Mouse (Mus musculus) lung, adult 2 months (tissue): ENCODE measurements at regions not wholly inside any gene's neighbourhood (a gene's known extent, or its start where the extent isn't known, plus 50 kb on each side); places are given as distances from the start of the nearest gene placed in this dataset.

Experiments used
- DNase-seq: peaks from one replicate; pipeline ENCODE4 v3.0.0; 2022
- H3K4me1 ChIP-seq: fragments of 200-500 bp; 2 replicates; pipeline ENCODE4 v1.6.1; 2011; ENCODE audit warnings: low read length; ENCODE audit not compliant: control insufficient read depth, insufficient read depth
- H3K4me3 ChIP-seq: fragments of 200-500 bp; replicated peaks from 2 replicates; pipeline ENCODE3; 2011; ENCODE audit warnings: low read depth, mild to moderate bottlenecking, control low read depth, low read length; ENCODE audit errors: extremely low read depth
- CTCF ChIP-seq: fragments of 200-500 bp; IDR thresholded peaks from 2 replicates; pipeline ENCODE4 v1.5.1; 2011; ENCODE audit warnings: mild to moderate bottlenecking, low read length, control low read depth; ENCODE audit not compliant: insufficient read depth
- POLR2A ChIP-seq: fragments of 200-500 bp; IDR thresholded peaks from 2 replicates; pipeline ENCODE4 v1.6.1; 2011; ENCODE audit warnings: low read depth, mild to moderate bottlenecking, control low read depth, low read length, borderline replicate concordance; ENCODE audit errors: extremely low read depth
- WGBS: fragments of 180-500 bp; shearing (Covaris S2); methylation state at CpG from one replicate; pipeline ENCODE4 v1.1.7; 2018; 5-methylcytosine and 5-hydroxymethylcytosine counted together

DNA sequence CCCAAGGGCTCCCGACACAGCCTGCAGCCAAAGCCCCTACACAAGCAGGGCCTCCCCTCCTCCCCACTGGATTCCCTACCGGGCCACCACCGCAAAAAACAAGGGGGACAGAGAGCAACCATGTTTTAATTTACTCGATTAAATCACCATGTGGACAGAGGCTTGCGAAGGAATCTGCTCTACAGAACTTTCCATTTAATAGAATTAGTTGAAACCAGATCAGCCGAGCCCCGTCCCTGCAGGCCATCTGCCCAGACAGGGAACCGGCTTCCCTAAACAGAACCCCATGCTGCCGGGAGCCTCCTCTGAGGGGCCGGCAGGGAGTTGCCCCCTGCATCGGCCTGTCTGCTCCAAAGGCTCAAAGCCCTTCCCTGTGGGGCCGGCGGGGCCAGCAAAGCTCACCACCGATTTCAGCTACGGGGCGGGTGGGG, 77.5 kb upstream of the Msx1 start:
- Histone ChIP-seq H3K4me3 (no peak overlapping the region), H3K4me1 (no peaks in the 10 kb centered on the region)
- no peak for DNase-seq
- TF ChIP-seq CTCF (no peak), POLR2A (no peak)
- 1% methylated on average over 16 of the region's 16 CpGs for WGBS

DNA sequence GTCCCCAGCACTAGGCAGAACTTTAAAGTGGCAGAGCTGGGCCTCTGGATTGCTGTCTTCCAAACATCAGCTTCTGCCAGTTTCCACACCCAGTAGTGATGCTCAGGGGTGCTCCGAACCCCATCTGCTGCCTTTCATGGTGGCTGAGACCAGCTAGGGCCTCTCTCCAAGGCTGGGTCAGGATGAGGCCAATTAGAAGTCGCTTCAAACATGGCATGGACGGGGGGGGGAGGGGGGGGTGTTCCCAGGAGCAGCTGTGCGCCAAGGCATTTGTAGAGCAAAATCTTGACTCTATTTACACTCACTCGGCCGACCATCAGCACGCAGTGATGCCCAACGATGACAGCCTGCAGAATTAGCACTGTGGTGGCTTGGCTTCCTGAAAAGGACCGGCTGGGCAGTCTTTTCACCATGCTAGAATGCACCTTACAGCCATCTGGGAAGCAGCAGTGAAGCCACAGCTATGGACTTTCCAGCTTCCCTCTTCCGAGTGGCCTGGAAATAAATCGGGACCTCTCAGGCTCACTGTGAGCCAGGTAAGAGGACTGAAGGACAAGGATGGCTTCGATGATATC, 73.7 kb upstream of the Msx1 start:
- no peak for TF ChIP-seq POLR2A
- TF ChIP-seq CTCF = no peak
- 63% methylated on average over 12 of the region's 12 CpGs for WGBS
- DNase-seq = no peak
- Histone ChIP-seq H3K4me3 (no peak overlapping the region), H3K4me1 (no peaks in the 10 kb centered on the region)

DNA sequence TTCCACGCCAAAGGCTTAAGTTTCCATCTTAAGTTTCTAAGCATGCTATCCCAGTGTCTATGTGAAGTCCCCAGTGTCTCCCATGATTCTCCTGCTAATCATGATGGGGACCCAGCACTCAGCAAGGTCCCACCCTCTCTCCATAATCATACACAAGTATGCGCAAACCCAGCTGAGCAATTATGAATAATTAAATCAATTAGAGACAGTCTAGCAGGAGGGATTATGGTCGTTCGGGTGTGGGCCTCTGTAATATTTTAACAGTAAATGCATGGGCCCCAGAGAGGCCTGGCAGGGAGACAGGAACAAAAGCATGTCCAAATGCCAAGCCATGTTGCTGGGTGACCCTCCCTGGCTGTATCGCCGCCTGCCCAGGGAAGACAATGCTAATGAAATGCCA, 73.1 kb upstream of the Msx1 start:
- TF ChIP-seq CTCF (no peak), POLR2A (no peak)
- no peak for DNase-seq
- WGBS = 82% methylated on average over 6 of the region's 6 CpGs

DNA sequence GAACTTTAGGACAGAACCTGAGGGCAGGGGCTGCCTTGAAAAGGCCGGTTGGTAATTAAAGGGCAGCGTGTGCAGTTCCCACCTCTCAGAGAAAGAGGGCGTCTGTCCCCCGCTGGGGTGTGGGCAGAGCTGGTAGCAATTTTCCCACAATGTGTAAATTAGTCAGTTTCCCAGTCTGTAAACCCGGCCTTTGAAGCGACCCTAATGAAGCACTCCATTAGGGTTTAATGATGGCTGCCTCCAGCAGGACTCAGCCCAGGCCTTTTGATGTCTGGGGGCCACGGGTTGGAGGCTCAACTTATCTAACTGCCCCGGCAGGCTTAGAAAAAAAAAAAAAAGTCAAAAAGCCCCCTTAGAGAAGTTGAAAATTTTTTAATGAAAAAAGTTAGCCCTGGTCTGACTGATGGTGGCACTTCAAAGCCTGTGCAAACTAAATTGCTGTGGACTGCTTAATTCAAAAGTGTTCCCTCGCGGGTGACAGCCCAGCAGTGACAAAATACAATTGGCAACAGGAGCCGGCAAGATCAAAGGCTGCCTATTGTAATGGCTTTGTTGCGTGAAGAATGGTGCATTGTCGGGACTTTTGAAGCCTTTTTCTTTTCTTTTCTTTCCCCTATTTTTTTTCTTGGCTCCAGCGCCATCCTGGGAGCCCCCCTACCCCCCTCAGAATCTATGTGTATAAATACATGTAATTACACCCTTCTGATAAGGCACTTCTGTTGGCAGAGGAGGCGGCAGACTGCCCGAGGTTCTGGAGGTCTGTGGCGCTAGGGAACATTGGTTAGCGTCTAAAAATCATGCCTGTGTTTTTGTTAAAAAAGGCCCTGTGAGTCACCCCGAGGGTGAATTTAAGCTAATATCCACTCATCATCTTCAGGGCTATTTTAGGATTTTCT, 71.3 kb upstream of the Msx1 start:
- Histone ChIP-seq H3K4me3 (no peak overlapping the region), H3K4me1 (no peaks in the 10 kb centered on the region)
- TF ChIP-seq POLR2A = no peak
- TF ChIP-seq CTCF = no peak
- 14% methylated on average over 19 of the region's 19 CpGs for whole genome bisulfite sequencing
- DNase-seq = no peak

More for the DNA sequence above, 73.1 kb upstream of the Msx1 start:
- Histone ChIP-seq H3K4me3 (no peak overlapping the region), H3K4me1 (no peaks in the 10 kb centered on the region)

DNA sequence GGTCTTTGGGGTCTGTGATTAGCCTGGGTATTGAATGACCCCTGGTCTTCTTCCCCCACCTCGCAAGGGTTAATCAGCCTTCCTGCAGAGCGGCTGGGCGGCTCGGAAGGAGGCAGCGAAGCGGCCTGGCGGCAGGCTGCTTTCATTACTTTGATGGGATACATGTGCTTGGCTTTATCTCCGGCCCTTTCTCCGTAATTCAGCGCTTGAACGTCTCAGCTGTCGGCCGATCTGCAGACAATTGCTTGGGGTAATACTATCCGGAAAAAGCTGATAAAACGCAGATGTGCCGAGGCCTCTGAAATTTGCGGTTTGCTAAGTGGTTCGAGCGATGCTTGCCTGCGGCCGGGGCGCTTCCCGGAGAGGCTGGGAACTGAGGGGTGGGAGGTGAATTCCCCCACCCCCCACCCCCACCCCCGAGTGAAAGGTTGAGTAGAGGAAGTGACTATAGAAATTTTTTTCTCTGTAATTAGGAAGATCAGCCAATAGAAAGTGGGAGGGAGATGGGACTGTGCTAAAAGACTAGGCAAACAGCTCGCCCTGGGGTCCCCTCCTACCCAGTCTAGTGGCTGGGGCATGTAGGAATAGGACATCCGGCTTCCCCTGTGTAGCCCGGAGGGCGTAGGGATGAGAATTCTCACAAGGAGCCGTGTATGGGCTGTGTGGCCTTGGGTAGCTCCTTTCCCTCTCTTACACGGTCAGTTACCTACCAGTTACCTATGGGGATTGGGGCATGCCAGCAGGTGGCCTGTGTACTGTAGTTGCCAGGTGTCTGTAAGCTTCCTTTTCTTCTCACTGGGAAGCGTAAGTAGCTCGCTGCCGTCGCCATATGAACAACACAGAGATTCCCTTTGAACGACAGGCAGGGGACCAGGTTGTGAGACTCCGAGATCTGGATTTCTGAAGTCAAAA, 69.5 kb upstream of the Msx1 start:
- no peak for DNase-seq
- WGBS = 9% methylated on average over 36 of the region's 36 CpGs
- no peak for TF ChIP-seq POLR2A
- no peak for TF ChIP-seq CTCF
- Histone ChIP-seq H3K4me3 (no peak overlapping the region), H3K4me1 (no peaks in the 10 kb centered on the region)

DNA sequence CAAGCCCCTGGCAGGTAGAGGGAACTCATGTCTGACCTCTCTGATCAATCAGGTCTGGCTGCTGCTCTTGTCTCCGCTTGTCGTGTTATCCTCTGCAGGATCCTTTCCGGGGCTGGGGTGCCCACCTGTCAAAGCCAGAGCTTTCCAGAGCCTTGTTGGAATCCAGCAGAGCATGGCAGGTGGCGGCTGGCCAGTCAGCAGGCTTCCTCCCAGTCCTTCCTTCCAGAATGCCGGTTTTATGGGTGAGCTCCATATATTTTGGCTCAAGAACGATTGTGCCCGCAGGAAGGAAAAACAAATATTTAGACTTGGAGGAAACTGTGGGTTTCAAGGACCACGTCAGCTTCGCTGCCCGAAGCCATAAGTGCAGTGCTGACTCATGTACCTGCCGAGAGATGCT, 66.3 kb upstream of the Msx1 start:
- no peak for DNase-seq
- TF ChIP-seq CTCF (no peak), POLR2A (no peak)
- H3K4me1 ChIP-seq = no peaks in the 10 kb centered on the region
- no peak overlapping the region for H3K4me3 ChIP-seq
- WGBS = 25% methylated on average over 11 of the region's 11 CpGs

DNA sequence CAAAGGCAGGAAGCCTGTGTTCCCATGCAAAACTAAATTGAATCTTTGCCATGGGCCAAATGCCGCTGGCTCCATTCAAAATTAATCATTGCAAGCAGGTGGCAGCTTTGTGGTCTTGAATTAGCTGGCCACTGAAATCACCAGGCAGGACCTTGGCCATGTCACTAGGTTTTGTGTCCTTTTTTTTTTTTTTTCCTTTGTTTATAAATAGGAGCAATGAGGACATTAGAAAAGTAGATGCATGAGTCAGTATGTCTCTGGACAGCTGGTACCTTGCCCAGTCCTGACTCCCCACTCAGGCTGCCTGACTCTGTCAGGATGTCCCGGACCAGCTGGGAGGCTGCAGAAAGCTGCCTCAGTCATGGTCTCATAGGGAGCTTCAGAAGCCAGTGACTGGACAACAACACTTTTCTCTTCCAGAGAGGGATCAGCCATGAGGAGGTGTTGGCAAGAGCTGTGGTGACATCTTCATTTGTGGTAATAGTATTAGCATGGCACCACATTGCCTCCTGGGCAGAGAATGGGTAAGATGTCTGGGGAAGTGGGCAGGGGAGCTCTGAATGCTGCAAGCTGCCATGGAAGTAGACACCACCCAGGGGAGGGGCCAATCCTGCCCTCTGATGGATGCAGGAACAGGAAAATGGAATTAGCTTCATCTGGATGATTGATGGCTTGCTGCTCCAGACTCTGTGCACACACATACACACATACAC, 55.4 kb upstream of the Msx1 start:
- no peak overlapping the region for H3K4me3 ChIP-seq
- TF ChIP-seq POLR2A = no peak
- no peak for TF ChIP-seq CTCF
- no peak for DNase-seq
- WGBS = 60% methylated on average over 2 of the region's 2 CpGs
- H3K4me1 ChIP-seq = no peaks in the 10 kb centered on the region

DNA sequence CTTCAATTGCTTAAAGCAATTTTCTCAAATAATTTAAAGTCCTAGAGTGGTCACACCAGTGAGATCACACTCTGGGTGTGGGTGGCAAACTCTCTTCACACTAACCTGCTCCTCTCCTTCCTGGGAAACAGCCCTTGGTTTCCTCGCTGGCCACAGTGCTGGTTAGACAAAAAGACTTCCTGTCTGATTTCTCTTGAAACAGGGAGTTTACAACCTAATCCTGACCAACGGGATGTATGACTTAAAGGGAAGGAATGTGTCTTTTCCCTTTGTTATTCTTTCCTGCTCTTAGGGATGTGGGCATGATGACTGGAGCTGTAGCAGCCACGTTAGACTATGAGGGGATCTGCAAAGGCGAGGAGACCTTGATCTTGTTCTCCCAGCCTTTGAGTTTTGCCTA, 51.9 kb upstream of the Msx1 start:
- TF ChIP-seq POLR2A (no peak), CTCF (no peak)
- Histone ChIP-seq H3K4me3 (no peak overlapping the region), H3K4me1 (no peaks in the 10 kb centered on the region)
- no peak for DNase-seq
- WGBS = 36% methylated on average over 4 of the region's 4 CpGs

DNA sequence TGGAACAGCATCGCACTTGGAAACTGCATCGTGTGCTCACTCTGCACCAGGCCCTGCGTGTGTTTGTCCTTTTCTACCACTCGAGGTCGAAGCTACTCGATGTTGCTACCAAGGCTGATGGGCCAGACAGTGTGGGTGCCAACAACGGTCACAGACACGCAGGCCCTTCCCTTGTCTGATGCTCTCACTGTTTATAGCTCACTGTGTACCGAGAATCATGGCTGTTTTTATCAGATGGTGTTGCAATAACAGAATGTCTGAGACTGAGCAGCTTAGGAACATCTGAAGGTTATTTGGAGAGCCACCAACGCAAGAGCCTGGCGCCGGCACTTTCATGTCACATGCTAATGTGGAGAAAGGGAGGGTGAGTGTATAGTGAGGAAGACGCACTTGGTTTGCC, 51.1 kb upstream of the Msx1 start:
- 73% methylated on average over 13 of the region's 13 CpGs for WGBS
- TF ChIP-seq CTCF = no peak
- no peak for TF ChIP-seq POLR2A
- no peak for DNase-seq
- H3K4me1 ChIP-seq = no peaks in the 10 kb centered on the region
- no peak overlapping the region for H3K4me3 ChIP-seq
